Mouse (Mus musculus): ENCODE measurements around the gene Ovol1.
A peak's percentile ranks its signal among the peaks of the same experiment; 100 is the strongest.

DNA sequence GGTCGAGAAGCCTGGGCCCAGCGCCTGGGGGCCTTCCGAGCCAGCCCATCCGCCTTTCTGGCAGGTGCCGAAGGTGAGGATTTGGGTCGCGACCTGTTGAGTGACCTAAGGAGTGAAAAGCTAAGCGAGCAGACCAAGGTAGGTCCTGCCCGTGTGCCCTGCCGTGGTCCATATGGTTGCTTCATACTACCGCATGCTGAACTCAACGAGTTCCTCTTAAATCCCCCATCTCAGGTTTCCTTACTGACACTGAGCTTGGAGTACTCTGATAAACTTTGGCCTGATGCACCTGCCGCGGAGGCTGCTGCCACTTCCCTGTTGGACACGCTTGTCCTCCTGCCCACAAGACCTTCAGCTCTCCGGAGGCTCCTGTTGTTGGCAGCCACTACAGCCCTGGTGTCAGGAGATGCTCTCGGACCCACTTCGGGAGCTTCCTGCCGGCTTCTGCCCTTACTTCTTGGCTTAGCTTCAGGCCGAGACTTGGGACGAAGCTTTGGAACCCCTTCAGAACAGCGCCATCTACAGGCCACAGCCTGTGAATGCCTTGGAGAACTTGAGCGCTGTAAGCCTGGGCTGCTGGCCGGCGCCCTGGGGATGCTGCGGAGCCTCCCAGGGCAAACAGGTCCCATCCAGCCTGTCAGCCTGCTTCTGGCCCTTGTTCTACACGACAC lies 8.2 kb upstream of the Ovol1 start:
- TF ChIP-seq CTCF (conservative IDR thresholded peaks at IDR 0.05; ENCODE audit: low read length) (peak; percentile 74), POU5F1 (IDR thresholded peaks at IDR 0.05; ENCODE audit: borderline replicate concordance, low read length) (no peak), NANOG (IDR thresholded peaks at IDR 0.05; ENCODE audit: borderline replicate concordance, low read length) (no peak)

All from E14TG2a.4 (cell line).